Mouse (Mus musculus) bone marrow, adult 2 months (tissue): ENCODE data around the gene Mllt10.

ENCODE experiments used
- CTCF ChIP-seq: fragments of 200-500 bp; IDR thresholded peaks from 2 replicates; pipeline ENCODE4 v1.5.1; 2011; ENCODE audit warnings: low read length, control low read depth; ENCODE audit not compliant: control insufficient read depth, insufficient read depth
- POLR2A ChIP-seq: fragments of 200-500 bp; IDR thresholded peaks from 2 replicates; pipeline ENCODE4 v1.6.1; 2011; ENCODE audit warnings: low read depth, mild to moderate bottlenecking, control low read depth, low read length, borderline replicate concordance; ENCODE audit not compliant: control insufficient read depth

GRCm38 (mm10) chr2:18059891-18060290 lies 4.9 kb downstream of the Mllt10 start:
- no peak for TF ChIP-seq POLR2A
- TF ChIP-seq CTCF = no peak
